Comparison of ENCODE assay signal across 1 mouse cellular context in genomic region chr10:80159021-80159560, GRCm38 (mm10).
A peak's percentile ranks its signal among the peaks of the same experiment; 100 is the strongest.
TF ChIP-seq lines count a peak whose summit lies in the region.

No protein-coding gene starts in this region.

TF ChIP-seq in CH12.LX, 34 proteins besides CTCF, POLR2A, EP300 and RAD21:
- TF ChIP-seq MAX (IDR thresholded peaks at IDR 0.05; ENCODE audit: low read length) = no peak
- no peak for TF ChIP-seq HCFC1 (IDR thresholded peaks at IDR 0.05; ENCODE audit: low read depth, low read length)
- no peak for TF ChIP-seq NELFE (IDR thresholded peaks at IDR 0.05; ENCODE audit: low read depth, low read length)
- TF ChIP-seq IRF4 (IDR thresholded peaks at IDR 0.05; ENCODE audit: low read depth, low read length) = peak; percentile 7; the same call in 1 of the 2 replicates
- TF ChIP-seq ZMIZ1 (IDR thresholded peaks at IDR 0.05; ENCODE audit: low read depth, low read length) = peak; percentile 51
- no peak; the same call in 1 of the 2 replicates for TF ChIP-seq MAZ (IDR thresholded peaks at IDR 0.05; ENCODE audit: low read depth, low read length)
- TF ChIP-seq CHD2 (IDR thresholded peaks at IDR 0.05; ENCODE audit: low read length) = peak; percentile 62
- TF ChIP-seq ELF1 (IDR thresholded peaks at IDR 0.05; ENCODE audit: low read depth, low read length) = no peak
- no peak for TF ChIP-seq TBP (conservative IDR thresholded peaks at IDR 0.05; ENCODE audit: low read depth, low read length)
- no peak for TF ChIP-seq ZC3H11A (IDR thresholded peaks at IDR 0.05; ENCODE audit: low read depth, low read length)
- TF ChIP-seq JUN (IDR thresholded peaks at IDR 0.05; ENCODE audit: insufficient read depth, low read depth, low read length) = no peak
- TF ChIP-seq KAT2A (IDR thresholded peaks at IDR 0.05; ENCODE audit: insufficient replicate concordance, low read length) = no peak
- TF ChIP-seq POLR2AphosphoS2 (IDR thresholded peaks at IDR 0.05; ENCODE audit: low read depth, low read length) = no peak
- TF ChIP-seq MAFK (IDR thresholded peaks at IDR 0.05; ENCODE audit: insufficient replicate concordance, low read length) = no peak
